Mouse (Mus musculus) thymus, adult 18-20 months (tissue): ENCODE results near the gene Mettl9.

Experiments used
- DNase-seq, 2 experiments: peaks; one replicate each; pipeline ENCODE4 v3.0.0; 2022; ENCODE audit warnings: mixed read lengths in 2 of 2

The Mettl9 gene

DNA sequence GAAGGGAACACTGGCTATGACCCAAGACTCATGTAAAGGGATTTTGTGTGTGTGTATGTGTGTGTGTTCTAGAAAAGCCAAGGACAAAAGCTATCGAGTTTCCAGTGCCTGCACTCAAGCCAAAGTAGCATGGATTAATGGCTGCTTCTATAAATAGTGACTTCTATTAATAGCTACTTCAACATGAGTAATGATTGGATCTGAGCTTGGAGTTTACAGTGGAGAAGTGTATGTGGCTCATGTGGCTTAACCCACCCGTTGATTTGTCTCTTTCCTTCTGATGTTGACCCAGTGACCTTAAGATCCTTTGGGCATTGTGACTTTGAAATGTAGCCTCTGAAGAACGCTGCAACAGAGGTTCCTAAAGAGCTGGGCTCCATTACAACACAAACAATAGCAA is 77.1 kb downstream of the Mettl9 start:
- no peak for DNase-seq

GRCm38 (mm10) chr7:121111762-121112161 is 77.5 kb downstream of the Mettl9 start:
- DNase-seq = no peak

DNA sequence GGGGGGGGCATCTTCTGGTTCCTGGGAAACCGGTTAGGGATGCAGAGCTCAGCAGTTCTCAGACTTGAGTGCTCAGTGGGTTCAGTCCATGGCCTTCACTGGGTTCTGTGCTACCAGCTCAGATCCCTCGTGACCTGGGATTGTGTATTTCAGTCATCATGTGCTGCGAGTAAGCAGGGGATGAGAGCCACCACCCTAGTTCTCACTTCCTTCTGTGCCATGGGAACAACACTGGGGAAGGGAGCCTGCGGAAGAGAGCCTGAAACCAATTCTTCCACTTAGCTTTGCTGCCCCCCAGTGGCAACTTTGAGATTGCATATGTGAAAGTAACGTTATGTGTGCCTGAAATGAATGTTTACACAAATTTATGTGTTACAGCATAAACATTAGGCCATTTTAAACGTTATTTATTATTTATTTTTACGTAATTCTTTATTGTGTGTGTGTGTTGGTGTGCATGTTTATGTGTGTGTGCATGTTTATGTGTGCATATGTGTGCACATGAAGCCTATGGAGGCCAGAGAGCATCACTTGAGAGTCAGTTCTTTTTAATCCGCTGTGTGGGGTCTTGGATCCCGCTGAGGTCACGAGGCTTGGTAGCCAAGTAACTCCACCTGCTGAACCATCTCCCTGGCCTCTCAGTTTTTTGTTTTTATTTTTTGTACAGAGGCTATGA is 86.0 kb downstream of the Mettl9 start:
- DNase-seq = peak; percentile 6 to 20
